Mouse (Mus musculus) cerebellum, postnatal 4 days (tissue): ENCODE data around the gene Rgs8.

Experiments used
- DNase-seq, 2 experiments: peaks; one replicate each; pipeline ENCODE4 v3.0.0; 2022; ENCODE audit warnings: low spot score in 2 of 2, mixed read lengths in 1 of 2

Gene Rgs8

DNA sequence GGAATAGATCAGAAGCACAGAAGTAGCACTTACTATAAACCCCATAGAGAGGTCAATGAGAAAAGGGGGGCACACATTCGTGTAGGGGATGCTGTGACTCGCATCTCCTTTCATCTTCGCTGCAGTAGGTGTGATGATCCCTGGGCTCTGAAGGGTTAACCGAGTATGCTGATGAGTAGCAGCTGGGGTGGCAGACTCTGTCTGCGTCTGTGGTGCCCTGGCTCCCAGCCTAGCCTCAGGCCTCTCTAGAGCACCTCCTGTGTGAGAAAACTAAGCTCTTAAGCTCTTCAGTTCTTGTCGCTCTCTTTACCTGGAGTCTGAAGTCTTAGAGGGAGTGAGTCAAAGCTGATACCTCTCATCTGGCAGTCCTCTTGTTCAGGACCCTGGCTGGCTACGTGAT is 51.3 kb downstream of the Rgs8 start:
- DNase-seq: peak in 1 of 2 experiments; percentile 35

DNA sequence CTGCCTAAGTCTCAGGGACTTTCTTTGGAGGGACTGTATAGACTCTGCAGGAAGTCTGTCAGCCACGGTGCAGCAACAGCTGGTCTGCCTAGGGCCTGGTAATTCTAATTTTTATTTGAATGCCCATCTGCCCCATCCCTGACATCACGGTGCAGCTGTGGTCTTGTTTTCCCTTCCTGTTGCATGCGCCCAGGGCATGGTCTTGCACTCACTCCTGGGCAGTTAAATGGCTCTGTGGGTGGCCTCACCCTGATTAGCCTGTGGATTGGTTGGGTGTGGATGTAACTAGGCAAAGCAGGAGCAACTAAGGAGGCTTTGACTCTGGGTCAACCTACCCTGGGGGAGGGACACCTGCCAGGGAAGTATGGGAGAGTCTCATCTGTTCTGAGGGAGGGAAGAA is 52.2 kb downstream of the Rgs8 start:
- no peak for DNase-seq

DNA sequence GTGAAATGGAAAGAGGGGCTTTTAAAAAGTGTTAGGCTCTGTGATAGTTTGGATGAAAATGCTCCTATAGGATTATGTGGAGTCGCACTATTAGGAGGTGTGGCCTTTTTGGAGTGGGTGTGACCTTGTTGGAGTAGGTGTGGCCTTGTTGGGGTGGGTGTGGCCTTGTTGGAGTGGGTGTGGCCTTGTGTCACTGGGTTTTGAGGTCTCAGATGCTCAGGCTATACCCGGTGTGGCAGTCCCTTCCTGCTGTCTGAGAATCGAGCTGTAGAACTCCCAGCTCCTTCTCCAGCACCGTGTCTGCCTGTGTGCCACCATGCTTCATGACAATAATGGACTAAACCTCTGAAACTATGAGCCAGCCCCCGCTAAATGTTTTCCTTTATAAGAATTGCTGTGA is 55.8 kb downstream of the Rgs8 start:
- no peak for DNase-seq

DNA sequence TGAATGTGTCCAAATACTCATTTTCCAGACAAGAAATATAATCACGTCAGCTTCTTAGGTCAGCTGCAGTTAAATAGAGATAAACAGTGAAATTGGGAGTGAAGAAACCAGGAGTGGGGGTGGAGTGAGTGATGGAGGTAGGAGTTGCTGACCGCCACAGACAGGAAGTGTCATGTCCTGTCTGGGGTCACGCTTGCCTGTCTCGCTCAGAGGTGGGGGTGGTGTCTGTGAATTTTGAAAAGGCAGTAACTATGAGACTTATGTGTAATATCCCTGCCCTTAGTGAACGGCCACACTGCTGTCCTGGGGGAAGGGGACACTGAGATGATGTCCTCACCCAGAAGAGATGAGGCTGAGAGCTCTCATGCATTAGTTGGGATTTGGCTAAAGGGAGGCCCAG is 56.6 kb downstream of the Rgs8 start:
- no peak for DNase-seq

DNA sequence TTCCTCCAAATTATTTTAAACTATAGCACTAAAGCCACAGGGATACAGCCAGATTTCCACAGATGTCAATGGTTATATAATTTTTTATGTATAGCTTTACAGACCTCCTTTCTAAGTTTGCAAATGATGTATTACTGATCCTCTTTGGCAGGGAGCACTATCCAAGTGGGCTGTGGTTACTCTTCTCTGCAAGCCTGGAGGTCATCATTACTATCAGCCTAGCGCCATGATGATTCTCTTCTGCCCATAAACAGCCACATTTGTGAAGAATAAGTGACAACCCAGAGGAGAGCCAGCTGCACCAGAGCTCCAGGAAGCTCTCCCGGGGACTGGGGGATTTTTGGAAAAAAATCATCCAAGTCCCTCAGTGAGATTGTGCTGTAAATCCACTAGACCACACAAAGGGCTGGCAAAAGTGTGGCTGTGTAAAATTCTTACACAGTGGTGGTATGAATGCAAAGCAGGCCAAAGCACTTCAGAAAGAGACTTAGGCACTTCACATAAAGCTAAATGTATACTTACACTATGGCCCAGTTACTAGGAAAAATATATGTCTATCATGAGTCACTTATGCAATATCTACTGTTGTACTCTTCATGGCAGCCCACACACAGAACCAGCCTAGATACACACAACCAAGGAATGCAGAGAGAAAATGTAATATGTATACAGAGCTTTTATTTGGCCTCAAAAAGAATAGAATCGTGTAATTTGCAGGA is 58.9 kb downstream of the Rgs8 start:
- no peak for DNase-seq

DNA sequence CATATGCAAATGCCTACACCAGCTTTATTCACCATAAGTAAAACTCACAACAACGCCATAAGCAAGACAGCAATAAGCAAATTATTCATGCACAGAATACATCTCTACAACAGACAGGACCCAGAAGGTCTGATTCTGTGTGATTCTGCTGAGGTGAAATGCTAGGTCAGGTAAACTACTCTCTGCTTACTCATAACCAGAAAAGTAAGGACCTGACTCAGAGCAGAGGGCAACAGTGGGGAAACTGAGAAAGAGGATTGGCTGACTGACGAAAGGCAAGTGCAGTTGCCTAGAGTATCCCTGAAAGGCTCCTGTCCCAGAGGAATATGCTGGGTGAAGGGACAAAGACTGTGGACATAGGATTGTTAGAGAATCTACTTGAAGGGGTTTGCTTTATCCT is 59.8 kb downstream of the Rgs8 start:
- no peak for DNase-seq

DNA sequence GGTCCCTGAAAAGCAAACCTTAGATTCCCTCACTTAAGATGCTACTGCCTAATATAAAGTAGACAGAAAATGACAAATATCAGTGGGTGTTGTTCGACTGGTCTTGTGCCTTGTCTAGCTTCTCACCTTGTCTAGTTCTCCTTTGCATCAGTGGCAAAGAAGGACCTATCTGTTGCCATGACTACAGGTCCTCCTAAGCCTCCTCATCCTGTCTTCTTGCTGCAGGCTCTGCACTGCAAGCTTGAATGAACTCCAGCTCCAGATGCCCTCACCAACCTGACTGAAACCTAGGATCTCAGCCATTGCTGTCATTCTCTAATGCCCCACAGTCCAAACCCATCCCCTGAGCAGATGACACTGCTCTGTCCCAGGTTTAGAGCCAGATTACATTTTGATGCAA is 65.2 kb downstream of the Rgs8 start:
- no peak for DNase-seq

DNA sequence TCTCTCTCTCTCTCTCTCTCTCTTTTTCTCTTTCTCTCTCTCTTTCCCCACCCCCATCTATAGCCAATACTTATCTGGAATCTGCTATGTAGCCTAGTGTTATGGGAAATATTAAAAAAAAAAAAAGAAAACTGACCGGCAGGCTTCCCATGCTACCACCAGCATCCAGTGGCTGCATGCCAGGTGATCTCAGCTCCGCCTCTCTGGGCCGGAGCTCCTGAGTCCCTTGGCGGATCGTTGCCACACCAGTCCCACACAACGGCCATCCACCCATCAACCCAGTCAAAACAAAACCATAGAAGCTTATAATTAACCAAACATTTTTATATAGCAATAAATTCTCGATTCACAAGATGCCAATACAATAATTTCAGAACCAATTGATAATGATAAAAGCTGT is 68.1 kb downstream of the Rgs8 start:
- DNase-seq: no peak

DNA sequence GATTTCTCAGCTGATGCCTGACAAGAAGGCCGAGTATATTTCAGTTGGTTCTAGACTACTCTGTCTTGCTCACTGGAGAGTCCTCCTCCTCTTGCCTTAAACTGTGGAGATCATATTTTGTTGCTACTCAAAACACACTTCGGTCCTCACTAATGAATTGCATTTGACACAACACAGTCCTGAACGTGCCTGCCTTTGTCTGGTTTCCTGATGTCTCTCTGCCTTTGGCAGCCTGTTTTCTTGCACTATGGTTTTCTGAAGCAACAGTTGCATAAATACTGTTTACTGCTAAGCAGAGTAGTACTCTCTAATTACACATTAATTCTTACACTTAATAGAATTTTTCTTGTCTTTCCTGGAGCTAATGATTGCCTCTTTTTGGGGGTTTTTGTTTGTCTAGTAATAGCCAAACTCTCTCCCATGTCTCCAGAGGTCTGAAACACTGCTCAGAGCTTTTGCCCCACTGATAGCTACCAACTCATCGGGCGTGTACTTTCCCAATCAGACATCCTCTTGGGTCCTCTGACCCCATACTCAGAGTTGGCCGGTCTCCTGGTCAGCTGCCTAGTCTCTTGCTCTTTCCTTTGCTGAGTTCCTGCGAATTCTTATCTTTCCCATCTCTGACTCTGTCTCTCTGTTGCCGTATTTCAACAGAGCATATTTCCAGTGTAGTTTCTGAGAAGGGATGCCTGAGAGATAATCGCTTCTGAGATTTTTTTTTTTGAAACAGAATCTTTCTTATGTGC is 68.9 kb downstream of the Rgs8 start:
- no peak for DNase-seq

DNA sequence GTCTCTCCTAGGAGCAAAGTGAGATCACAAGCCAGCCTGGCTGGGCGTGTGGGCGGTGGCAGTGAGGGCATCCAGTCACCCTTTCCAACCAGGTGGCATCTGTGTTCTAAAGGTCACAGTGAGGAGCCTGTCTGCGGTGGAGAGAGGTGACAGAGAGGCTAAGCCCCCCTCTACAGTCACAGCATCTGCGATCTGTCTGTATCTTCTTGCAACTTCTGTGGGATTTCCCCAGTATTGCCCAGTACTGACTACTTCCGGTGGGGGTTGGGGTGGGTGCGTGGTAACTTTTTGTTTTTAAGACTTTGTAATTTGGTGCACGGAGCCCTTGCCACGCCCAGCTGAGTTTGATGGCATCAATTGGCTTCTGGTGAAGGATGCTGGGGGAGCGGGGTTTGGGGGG is 70.6 kb downstream of the Rgs8 start:
- DNase-seq: no peak

DNA sequence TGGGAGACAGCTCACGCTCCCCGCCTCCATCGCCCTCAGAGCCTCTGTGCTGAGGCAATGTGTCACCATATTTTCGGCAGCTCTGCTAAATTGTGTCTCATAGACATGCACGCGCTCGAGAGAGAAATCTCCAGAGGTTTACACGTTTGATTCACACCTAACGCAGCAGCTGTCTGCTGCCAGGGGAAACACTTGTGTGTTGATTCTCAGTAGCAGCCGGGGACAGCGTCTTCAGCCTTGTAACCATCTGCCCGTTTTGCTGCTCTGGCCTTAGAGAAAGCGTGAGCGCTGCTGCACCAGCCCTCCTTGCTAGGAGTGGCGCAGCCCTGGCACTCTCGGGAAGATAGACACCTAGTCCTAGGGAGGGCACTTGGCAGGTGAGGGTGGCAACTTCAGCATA is 73.8 kb downstream of the Rgs8 start:
- DNase-seq: no peak

DNA sequence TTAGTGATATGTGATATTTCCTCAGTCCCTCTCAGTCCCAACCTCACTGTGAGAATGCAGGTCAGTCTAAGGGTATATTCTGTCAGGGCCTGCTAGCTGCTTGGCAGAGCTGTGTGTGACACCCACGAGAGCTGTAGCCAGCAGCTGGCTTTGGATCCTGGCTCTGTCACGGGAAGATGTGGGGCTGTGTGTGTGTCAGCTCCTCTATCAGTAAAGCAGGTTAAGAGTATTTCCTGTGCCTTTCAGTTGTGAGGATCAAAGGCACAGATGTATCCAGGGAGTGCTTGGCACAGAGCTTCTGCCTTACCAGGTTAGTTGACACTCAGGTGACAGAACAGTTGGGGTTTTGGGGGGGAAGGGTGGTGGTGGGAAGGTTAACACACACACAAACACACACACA is 77.0 kb downstream of the Rgs8 start:
- no peak for DNase-seq

DNA sequence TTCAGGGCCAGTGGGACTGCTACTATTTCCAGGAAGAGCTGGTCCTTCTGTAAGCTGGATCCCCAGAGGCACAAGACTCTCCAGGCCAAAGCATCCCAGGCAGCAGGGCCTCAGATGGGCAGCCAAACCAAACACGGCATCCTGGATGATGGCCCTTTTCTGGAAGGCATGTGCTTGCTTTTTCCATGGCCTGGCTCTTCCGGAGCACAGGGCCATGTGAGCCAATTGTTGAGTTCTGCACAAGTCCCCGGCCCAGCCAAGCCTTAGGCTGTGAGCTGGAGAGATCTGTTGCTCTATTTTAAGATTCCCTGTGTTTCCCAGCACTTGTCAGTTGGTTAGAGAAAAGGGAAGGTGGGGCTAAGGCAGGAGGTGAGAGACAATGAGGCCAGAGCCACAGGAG is 77.8 kb downstream of the Rgs8 start:
- no peak for DNase-seq

DNA sequence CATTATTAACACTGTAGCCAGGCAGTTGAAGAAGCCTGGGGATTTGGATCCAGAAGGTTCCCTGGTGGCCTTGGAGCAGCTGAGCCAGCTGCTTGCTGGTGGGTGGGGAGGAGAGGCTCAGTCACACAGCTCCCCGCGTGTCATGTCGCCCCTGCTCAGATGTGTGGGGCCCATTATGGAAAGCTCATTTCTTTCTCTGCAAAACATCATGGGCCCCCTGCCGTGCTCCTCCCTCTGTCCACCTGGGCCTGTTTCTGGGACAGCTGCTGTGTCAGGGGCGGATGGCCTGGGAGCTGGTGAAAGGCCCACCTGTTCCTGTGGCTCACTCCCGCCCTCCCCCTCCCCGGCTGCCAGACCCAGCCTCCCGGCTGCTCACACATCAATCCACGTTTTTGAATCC is 80.4 kb downstream of the Rgs8 start:
- peak in 1 of 2 experiments; percentile 40 for DNase-seq

DNA sequence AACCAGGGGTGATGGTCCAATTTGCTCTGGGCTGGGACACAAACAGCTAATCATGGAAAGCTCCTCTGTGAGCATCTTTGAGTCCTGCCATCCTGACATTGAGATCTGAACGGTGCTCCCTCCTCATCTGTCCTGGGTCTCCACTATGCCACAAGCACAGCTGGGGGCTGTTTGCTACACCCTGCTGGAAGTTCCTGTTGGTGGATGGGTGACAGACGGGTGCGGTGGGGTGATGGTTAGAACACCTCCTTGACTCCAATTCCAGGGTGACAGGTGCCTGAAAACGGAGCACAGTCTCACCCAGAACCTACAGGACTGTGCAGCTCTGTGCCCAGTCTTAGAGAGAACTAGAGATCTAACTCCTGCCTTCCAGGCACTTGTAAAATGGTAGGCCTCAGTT is 82.0 kb downstream of the Rgs8 start:
- no peak for DNase-seq

DNA sequence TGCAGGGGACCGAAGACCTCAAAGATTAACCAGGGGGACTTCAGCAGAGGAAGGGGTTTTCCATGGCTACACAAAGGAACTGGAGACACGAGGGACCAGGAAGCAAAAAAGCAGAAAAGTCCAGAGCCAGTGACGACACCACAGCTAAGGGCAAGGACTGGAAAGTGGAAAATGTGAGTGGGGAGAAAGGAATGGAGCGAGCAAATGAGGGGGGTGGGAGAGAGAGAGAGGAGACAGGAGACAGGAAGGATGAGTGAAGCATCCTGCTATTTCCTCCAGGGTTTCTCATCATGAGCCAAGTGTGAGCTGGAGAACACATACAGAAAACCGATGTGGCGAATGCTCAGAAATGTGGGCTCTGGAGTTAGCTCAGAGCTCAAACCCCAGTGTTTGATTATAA is 83.3 kb downstream of the Rgs8 start:
- no peak for DNase-seq

DNA sequence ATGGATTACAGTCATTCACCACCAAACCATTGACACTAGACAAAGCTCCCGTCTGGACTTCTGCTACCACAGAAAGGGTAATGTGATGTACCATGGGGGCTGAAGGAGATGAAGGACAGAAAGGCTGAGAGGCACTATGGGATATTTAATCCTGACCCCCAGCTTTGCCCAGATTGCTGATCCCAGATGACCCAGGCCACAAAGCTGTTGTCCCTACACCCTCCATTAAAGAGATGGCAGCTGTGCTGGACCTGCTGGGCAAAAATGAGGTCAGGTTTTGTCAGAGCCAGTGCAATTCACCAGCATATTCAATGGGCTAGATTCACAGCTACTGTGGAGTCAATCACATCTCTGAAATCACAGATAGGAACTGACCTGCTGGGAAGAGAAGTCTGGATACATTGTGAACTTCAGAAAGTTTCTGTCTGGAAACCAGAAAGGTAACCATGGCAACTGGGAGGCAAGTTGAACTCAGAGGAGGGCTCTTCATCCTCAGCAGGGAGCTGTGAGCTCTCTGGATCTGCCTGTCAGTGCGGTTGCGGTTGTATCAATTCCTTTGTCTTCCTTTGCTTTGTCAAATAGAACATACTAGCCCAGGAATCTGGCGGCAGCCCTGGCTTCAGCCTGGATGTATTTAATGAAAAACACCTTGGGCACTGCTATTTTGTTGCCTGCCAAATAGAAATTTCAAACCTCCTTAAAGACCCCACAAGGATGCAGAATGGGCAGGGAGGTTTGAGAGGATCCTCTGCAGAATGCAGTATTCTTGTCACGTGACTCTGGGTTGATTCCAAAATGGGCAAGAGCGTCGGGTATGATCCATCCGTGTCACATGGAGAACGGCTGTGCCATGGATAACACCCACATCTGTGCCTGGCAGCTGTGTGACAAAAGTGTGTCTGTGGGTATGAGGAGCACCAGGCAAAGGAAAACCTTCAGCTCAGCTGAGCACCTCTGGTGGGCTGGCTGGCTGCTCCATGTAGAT is 84.6 kb downstream of the Rgs8 start:
- DNase-seq: no peak

DNA sequence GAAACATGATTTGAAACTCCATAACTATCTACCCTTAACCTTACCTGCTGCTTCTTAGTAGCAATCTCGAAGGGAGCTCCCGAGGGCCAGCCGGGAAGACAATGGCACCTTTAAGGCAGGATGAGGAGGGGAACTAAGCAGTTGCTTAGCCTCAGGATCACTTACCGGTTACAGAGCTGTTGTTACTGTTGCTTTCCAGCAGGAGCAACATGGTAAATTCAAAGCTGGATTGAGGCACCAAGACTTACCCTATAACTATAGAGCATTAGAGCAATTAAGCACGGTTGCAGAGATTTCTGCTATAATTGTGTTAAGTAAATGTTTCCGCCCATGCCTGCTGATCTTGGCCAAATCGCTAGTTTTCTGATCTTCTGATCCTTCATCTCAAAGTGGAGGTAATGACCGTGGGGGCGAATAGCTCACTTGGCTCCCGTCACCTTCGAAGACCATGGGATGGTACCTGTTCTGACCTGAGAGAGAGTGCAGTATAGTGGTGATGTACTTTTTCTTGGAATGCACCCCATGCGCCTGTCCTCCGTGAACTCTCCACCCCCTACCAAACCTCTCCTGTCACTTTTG is 86.7 kb downstream of the Rgs8 start:
- no peak for DNase-seq

DNA sequence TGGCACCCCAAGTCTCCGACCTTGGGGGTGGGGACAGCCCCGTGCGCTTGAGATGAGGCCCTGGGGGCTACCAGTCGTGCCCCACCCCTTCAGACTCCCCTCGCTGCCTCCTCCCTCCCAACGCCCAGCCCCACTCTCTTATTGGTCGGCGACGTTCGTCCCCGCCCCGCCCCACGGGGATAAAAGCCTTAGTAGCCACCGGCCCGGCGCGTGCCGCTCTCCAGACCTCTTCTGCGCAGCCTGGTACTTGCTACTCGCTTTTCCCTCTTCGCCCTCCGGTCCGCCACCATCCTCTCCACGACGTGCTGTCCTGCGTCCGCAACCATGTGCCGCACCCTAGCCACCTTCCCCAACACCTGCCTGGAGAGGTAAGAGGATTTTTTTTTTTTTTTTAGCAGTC is 87.3 kb downstream of the Rgs8 start, which contains the start of gene Rgs16:
Gene Rgs16 (plus strand): TSS at position 205 of the 400 bp plus-strand sequence.
- DNase-seq: peak; percentile 47 to 68

DNA sequence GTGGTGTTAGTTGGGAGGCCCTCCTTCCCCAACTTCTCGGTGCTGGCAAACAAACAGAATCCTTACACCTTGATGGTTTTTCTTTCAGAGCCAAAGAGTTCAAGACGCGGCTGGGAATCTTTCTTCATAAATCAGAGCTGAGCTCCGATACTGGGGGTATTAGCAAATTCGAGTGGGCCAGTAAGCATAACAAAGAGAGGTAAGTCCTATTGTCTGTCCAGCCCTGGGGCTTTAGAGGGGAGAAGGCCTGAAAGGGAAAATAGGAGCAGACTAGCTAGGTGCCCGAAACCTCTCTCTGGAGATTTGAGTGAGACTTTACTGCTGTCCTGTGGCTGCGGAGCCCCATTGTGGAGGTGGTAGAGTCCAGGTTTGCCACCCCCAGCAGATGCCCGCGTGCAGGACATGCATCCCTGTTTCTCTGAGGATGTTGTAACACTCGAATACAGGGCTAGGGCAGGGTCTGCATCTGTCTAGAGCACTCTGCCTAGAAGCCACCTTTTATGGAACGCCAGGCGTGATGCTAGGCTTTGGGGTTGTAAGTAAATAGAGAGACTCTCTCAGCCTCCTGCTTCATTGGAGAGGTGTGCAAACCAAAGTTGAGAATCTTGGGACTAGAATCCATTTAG is 88.1 kb downstream of the Rgs8 start:
- no peak for DNase-seq

DNA sequence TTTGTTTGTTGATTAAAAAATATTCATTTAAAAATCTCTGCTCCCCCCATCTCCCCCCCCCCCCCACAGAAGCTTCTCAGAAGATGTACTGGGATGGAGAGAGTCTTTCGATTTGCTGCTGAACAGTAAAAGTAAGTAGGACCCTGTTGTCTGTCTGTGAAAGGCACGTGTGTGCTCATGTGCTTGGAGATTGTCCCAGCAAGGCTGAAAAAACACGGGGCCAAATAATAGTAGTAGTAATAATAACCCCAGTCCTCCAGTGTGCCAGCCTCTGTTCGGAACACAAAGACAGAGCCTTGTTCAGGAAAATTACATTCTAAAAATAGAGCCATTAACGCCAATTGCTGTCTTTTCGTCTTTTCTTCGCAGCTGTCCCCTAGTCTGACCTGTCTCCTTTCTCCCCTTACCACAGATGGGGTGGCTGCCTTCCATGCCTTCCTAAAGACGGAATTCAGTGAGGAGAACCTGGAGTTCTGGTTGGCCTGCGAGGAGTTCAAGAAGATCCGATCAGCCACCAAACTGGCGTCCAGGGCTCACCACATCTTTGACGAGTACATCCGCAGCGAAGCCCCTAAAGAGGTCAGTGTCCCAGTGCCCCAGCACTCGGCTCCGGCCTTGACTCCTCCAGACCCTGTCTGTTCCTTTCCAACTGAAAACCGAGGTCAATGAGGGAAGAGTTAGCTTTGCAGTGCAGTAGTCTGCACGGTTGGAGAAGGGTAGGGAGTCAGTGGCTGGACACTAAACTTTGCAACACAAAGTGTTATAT is 88.9 kb downstream of the Rgs8 start:
- DNase-seq: no peak
